Comparison of ENCODE assay signal across 24 mouse cellular contexts in genomic region chr10:24532776-24533175, GRCm38 (mm10).
DNase-seq lines count a peak whose midpoint lies in the region; ATAC-seq lines count a peak whose summit lies in the region.
"Had no signal": no experiment of that assay in that cellular context is flagged by ENCODE, and none has a peak within 500 bp of the region (broad histone marks: within the 10 kb centered on the region; RNA-seq: fewer than 3 reads in every experiment).

No protein-coding gene starts in this region.

- 73% methylated on average over 2 of the region's 2 CpGs for WGBS in forebrain, embryonic 14.5 days
- 98% methylated on average over 2 of the region's 2 CpGs for WGBS in forebrain, embryonic 12.5 days
- 84% methylated on average over 2 of the region's 2 CpGs for WGBS in kidney, embryonic 16.5 days

- no peaks in the 10 kb centered on the region for H3K27me3 ChIP-seq in forebrain, embryonic 14.5 days (replicated peaks; ENCODE audit: control insufficient read depth, insufficient read depth, low read length)
- no peaks in the 10 kb centered on the region for H3K27me3 ChIP-seq in forebrain, embryonic 12.5 days
- H3K27me3 ChIP-seq in kidney, embryonic 16.5 days (ENCODE audit: insufficient read depth, low read length): no peaks in the 10 kb centered on the region
- H3K27me3 ChIP-seq: CH12.LX; forebrain, embryonic 13.5 days; Patski; stomach, embryonic 15.5 days had no signal

- ATAC-seq in forebrain, embryonic 14.5 days: no peak
- ATAC-seq in forebrain, embryonic 12.5 days (ENCODE audit: low FRiP score): no peak
- ATAC-seq in kidney, embryonic 16.5 days (ENCODE audit: low FRiP score, low TSS enrichment): no peak
- no peak for ATAC-seq in inflammation-experienced regulatory T-cells, adult 6 months
- ATAC-seq: forebrain, embryonic 13.5 days; Patski had no signal

- H3K27ac ChIP-seq in forebrain, embryonic 14.5 days (ENCODE audit: low read depth, low read length): no peak overlapping the region
- H3K27ac ChIP-seq in forebrain, embryonic 12.5 days: no peak overlapping the region
- H3K27ac ChIP-seq in kidney, embryonic 16.5 days (ENCODE audit: low read length): no peak overlapping the region
- H3K27ac ChIP-seq: forebrain, embryonic 13.5 days; gastrocnemius, adult 2 months; hindbrain, embryonic 14.5 days; left cerebral cortex, adult 2 months; limb, embryonic 10.5 days; macrophage; stomach, embryonic 15.5 days had no signal

- no peak overlapping the region for H3K4me3 ChIP-seq in forebrain, embryonic 14.5 days (ENCODE audit: low read depth, low read length)
- no peak overlapping the region for H3K4me3 ChIP-seq in forebrain, embryonic 12.5 days (replicated peaks)
- H3K4me3 ChIP-seq in kidney, embryonic 16.5 days (ENCODE audit: low read length): no peak overlapping the region
- H3K4me3 ChIP-seq: forebrain, embryonic 13.5 days; gastrocnemius, adult 2 months; left cerebral cortex, adult 2 months; limb, embryonic 10.5 days; stomach, embryonic 15.5 days had no signal

- H3K4me2 ChIP-seq in forebrain, embryonic 14.5 days (ENCODE audit: low read length): no peak overlapping the region
- H3K4me2 ChIP-seq in forebrain, embryonic 12.5 days: no peak overlapping the region
- no peak overlapping the region for H3K4me2 ChIP-seq in kidney, embryonic 16.5 days (replicated peaks; ENCODE audit: low read depth, low read length)
- H3K4me2 ChIP-seq: forebrain, embryonic 13.5 days; hindbrain, embryonic 14.5 days; stomach, embryonic 15.5 days had no signal

- H3K36me3 ChIP-seq in forebrain, embryonic 14.5 days (ENCODE audit: control insufficient read depth, insufficient read depth, low read length): no peaks in the 10 kb centered on the region
- H3K36me3 ChIP-seq in forebrain, embryonic 12.5 days (replicated peaks): no peaks in the 10 kb centered on the region
- H3K36me3 ChIP-seq in kidney, embryonic 16.5 days (ENCODE audit: insufficient read depth, low read length): no peaks in the 10 kb centered on the region
- H3K36me3 ChIP-seq: G1E; limb, embryonic 10.5 days; stomach, embryonic 15.5 days had no signal

- no peaks in the 10 kb centered on the region for H3K9me3 ChIP-seq in forebrain, embryonic 14.5 days (replicated peaks; ENCODE audit: control insufficient read depth, low read length)
- no peaks in the 10 kb centered on the region for H3K9me3 ChIP-seq in forebrain, embryonic 12.5 days
- no peaks in the 10 kb centered on the region for H3K9me3 ChIP-seq in kidney, embryonic 16.5 days (ENCODE audit: low read length)
- H3K9me3 ChIP-seq: forebrain, embryonic 13.5 days; G1E; limb, embryonic 10.5 days; stomach, embryonic 15.5 days had no signal

- H3K9ac ChIP-seq in forebrain, embryonic 14.5 days (ENCODE audit: low read length): no peak overlapping the region
- H3K9ac ChIP-seq in forebrain, embryonic 12.5 days: no peak overlapping the region
- no peak overlapping the region for H3K9ac ChIP-seq in kidney, embryonic 16.5 days (replicated peaks; ENCODE audit: low read length)
- H3K9ac ChIP-seq: forebrain, embryonic 13.5 days; hindbrain, embryonic 14.5 days; stomach, embryonic 15.5 days had no signal

- peak; percentile 3 for DNase-seq in forebrain, embryonic 14.5 days (ENCODE audit: low spot score)
- DNase-seq in kidney, adult 9 months: peak; percentile 17
- peak; percentile 13 for DNase-seq in lung, postnatal 36 days
- no peak for DNase-seq in lung, postnatal 25 days (ENCODE audit: low spot score)
- DNase-seq: adrenal gland, adult 8-10 months; B cell, adult 2 months; cerebellum, adult 2 months; gastrocnemius, adult 2 months; heart, postnatal 36 days; liver; thymus, adult 18-20 months; thymus, postnatal 36 days had no signal

- H3K4me1 ChIP-seq in forebrain, embryonic 14.5 days (ENCODE audit: control insufficient read depth, insufficient read depth, low read length): no peaks in the 10 kb centered on the region
- no peaks in the 10 kb centered on the region for H3K4me1 ChIP-seq in forebrain, embryonic 12.5 days
- no peaks in the 10 kb centered on the region for H3K4me1 ChIP-seq in kidney, embryonic 16.5 days (ENCODE audit: insufficient read depth, low read length)
- H3K4me1 ChIP-seq: forebrain, embryonic 13.5 days; limb, embryonic 10.5 days; stomach, embryonic 15.5 days had no signal
